Mouse (Mus musculus) right cerebral cortex, postnatal 10 days (tissue): ENCODE data around the gene Kcna7.

ENCODE experiments used
- DNase-seq, 2 experiments: peaks; one replicate each; pipeline ENCODE4 v3.0.0; 2021; ENCODE audit warnings: low spot score in 2 of 2

Gene Kcna7

GRCm38 (mm10) chr7:45420615-45420919, 15.1 kb downstream of the Kcna7 start, which contains the start of gene Lhb:
Gene Lhb (plus strand): TSS chr7:45420820.
- no peak for DNase-seq

- DNase-seq, result no peak
Observed at GRCm38 (mm10) chr7:45421194-45421593, 15.7 kb downstream of the Kcna7 start.

GRCm38 (mm10) chr7:45426556-45426955, 21.1 kb downstream of the Kcna7 start:
- DNase-seq, result no peak

GRCm38 (mm10) chr7:45433835-45434202, 28.4 kb downstream of the Kcna7 start:
- DNase-seq, result no peak

GRCm38 (mm10) chr7:45434203-45435015, 29.0 kb downstream of the Kcna7 start, which contains the start of gene Gys1:
Gene Gys1 (plus strand): TSS chr7:45434844.
- peak; percentile 100 for DNase-seq

GRCm38 (mm10) chr7:45435038-45435437, 29.6 kb downstream of the Kcna7 start:
- DNase-seq, result no peak

GRCm38 (mm10) chr7:45436444-45436843, 31.0 kb downstream of the Kcna7 start:
- DNase-seq, result no peak

GRCm38 (mm10) chr7:45437046-45437445, 31.6 kb downstream of the Kcna7 start:
- no peak for DNase-seq

GRCm38 (mm10) chr7:45437521-45438276, 32.2 kb downstream of the Kcna7 start, which contains the start of gene Ruvbl2:
Gene Ruvbl2 (minus strand): TSS chr7:45438096.
- no peak for DNase-seq

- DNase-seq, result no peak
Observed at GRCm38 (mm10) chr7:45443526-45444420, 38.3 kb downstream of the Kcna7 start.

- DNase-seq, result no peak
Observed at GRCm38 (mm10) chr7:45446589-45446988, 41.1 kb downstream of the Kcna7 start.

GRCm38 (mm10) chr7:45447325-45447990, 42.0 kb downstream of the Kcna7 start:
- no peak for DNase-seq

GRCm38 (mm10) chr7:45449974-45450373, 44.5 kb downstream of the Kcna7 start:
- no peak for DNase-seq

- DNase-seq, result peak; percentile 86 to 89
Observed at GRCm38 (mm10) chr7:45451344-45451982, 46.0 kb downstream of the Kcna7 start.

GRCm38 (mm10) chr7:45454971-45455370, 49.5 kb downstream of the Kcna7 start:
- DNase-seq, result no peak

GRCm38 (mm10) chr7:45455932-45456696, 50.7 kb downstream of the Kcna7 start:
- no peak for DNase-seq

- no peak for DNase-seq
Observed at GRCm38 (mm10) chr7:45456721-45457203, 51.3 kb downstream of the Kcna7 start.

- DNase-seq, result peak in 1 of 2 experiments; percentile 49
Observed at GRCm38 (mm10) chr7:45457204-45458060, 52.0 kb downstream of the Kcna7 start.
